Mouse (Mus musculus): ENCODE measurements around the gene Cbwd1.

DNA sequence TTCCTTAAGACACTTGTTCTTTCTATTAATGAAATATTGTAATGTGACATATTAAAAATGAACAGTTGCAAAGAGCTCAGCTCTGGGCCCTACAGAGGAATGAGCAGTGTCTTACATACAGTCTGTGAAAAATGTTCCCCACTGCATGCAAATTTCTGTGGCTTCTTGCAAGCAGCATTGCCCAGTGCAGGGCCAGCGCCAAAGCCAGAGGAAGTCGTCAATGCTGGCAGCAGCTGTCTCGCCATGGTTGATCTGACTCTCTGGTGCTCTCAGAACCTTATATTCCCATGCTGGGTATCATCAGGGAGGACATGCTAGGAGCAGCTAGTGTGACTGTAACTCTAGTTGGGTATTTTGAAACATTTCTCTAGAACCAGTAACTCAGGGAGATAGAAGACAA, 41.4 kb upstream of the Cbwd1 start:
- no peak for TF ChIP-seq TAL1 (IDR thresholded peaks at IDR 0.05; ENCODE audit: low read length)
- no peak for TF ChIP-seq GATA1 (IDR thresholded peaks at IDR 0.05; ENCODE audit: low read length)

All from erythroblast, embryonic 14.5 days (primary cell).